Mouse (Mus musculus): ENCODE data around the gene Rsph3a.
"Not testable (repeated sequence)": the region's sequence is repeated elsewhere in the genome, so short reads cannot be mapped to it uniquely, and the experiment has no call there.

Rsph3a gene

DNA sequence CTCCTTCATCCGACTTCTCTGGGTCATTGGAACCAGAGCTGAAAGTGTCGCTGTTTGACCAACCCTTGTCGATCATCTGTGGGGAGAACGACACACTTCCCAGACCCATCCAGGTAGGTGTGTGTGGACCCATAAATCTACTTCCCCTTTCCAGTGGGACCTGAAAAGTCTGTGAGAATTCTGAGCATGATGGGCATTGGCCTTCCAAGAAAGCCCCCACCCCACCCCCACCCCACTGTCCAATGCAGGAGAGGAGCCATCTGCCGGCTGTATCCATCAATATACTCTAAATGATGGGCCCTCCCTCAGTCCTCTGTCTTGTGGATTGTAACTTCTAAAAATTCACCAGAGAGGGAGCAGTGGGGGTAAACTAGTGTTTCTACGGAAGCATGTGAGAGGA, 16.8 kb upstream of the Rsph3a start:
- DNase-seq (ENCODE audit: low read depth), result no peak

DNA sequence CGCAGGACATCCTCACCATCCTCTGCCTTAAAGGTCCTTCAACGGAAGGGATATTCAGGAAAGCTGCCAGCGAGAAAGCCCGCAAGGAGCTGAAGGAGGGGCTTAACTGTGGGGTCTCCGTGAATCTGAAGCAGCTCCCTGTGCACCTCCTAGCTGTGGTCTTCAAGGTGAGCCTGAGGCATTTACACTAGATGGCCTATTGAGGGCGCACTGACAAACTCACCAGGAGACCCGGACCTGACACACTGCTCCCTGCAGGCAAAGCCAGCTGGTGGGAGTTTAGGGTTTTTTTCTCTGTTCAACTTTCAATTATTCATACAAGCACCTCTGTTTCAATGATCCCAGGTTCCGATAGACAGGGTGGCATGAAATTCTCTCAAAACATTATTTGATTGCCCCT, 16.1 kb upstream of the Rsph3a start:
- no peak for DNase-seq (ENCODE audit: low read depth)

DNA sequence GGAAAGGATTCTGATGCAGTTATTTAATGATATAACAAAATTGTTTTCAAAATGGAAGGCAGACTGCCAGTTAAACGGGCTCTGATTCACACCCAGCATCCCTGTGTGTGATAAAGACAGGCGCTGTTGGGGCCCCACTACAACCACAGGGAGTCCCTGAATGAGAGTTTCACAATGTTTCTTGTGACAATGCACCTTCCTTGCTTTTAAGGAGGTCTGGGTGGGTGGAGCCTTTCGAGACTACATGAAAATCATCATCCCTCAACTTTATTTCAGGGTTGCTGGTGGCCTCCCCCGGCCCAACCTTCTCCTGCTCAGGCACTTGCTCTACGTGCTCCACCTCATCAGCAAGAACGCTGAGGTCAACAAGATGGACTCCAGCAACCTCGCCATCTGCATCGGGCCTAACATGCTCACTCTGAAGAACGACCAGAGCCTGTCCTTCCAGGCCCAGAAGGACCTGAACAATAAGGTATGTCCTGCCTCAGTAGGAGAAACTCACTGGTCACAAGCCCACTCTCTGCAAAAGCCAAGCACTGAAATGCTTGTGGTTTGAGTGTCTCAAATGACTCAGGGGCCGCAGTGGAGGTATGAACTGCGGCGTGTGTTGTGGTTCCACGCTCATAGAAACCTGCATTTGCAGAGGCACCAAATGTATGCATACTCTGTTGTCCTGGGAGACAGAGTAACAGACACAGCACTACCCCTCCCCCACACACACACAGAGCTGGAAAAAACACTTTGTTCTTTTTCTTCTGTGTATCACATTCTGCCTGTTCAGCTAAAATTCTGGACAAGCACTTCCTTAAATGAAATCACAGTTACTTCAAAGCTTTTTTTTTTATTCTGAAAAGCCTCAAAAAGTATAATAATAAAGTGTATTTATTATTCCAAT, 14.1 kb upstream of the Rsph3a start:
- no peak for DNase-seq (ENCODE audit: low read depth)

GRCm38 (mm10) chr17:7932121-7932520, 13.3 kb upstream of the Rsph3a start:
- not testable (repeated sequence) for DNase-seq (ENCODE audit: low read depth)

GRCm38 (mm10) chr17:7939640-7940039, 5.8 kb upstream of the Rsph3a start:
- no peak for DNase-seq (ENCODE audit: low read depth)

- DNase-seq (ENCODE audit: low read depth), result not testable (repeated sequence)
Measured at GRCm38 (mm10) chr17:7946053-7946627, 726 bp downstream of the Rsph3a start.

DNA sequence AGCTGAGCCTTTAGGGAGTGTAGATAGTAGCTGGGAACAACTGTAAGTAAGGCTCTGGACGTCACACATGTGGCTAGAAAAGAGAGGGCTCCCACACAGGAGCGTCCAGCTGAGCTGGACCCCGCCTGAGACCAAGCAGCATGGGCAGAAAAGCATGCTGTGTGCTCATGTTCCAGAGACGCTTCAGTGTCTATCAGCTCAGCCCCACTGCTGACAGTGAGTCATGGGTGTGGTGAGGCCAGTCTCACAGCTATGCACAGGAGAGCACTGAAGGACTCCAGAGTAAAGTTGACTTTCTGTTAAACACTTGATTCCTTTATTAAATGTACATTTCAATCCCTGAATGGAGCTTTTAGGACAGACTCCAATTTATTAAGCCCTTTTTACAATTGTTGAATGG, 5.9 kb downstream of the Rsph3a start:
- DNase-seq (ENCODE audit: low read depth), result not testable (repeated sequence)

GRCm38 (mm10) chr17:7957242-7957641, 11.8 kb downstream of the Rsph3a start:
- not testable (repeated sequence) for DNase-seq (ENCODE audit: low read depth)

DNA sequence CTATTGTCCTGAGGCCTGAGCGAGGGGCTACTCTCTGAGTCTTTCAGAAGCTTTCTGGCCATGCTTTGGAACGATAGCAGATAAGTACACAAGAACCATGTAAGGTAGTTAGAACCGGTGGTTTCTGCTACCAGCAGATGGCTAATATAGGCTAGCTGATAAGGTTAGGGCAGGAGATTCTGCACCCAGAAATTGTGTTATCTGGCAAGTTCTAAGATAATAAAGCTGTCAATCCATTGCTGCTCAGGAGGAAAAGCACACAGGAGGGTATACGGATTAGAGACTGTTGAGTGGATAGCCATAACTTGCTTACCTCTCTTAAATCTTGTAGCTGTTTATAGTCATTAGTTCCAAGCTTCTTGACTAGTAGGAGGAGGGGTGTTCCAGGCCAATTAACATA, 17.9 kb downstream of the Rsph3a start:
- peak; percentile 19 for DNase-seq (ENCODE audit: low read depth)

GRCm38 (mm10) chr17:7964398-7964797, 19.0 kb downstream of the Rsph3a start:
- DNase-seq (ENCODE audit: low read depth), result not testable (repeated sequence)

DNA sequence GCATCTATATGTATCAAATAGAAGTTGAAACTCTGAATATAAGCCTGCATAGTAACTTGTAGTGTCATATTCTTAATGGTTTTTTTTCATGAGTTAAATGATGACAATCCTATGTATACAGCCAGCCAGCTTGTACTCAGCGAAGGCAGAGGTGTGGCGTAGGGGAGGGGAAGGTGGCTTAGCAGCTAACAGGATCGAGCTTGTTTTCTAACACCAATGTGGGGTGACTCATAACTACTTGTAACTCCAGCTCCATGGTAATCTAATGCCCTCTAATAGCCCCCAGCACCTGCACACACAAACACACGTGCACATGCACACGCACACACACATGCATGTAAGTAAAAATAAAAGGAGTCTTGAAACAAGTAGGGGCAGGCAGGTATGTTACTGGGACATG, 23.1 kb downstream of the Rsph3a start:
- not testable (repeated sequence) for DNase-seq (ENCODE audit: low read depth)

DNA sequence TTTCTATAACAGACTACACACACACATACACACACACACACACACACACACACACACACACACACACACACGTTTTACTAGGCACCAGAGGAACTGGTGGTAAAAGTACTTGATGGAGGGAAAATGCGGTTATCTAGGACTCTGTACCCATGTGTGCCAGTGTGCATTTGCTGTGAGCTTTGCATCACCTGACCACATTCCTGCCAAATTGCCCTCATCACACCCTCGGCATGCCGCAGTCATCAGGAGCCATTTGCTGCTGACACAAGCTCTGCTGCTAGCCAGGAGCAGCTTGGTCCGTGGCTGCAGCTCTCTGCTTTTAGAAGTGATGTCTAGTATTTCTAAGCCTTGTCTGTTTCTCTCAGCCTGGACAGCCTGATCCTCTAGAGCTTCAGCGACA, 24.4 kb downstream of the Rsph3a start:
- DNase-seq (ENCODE audit: low read depth), result not testable (repeated sequence)

DNA sequence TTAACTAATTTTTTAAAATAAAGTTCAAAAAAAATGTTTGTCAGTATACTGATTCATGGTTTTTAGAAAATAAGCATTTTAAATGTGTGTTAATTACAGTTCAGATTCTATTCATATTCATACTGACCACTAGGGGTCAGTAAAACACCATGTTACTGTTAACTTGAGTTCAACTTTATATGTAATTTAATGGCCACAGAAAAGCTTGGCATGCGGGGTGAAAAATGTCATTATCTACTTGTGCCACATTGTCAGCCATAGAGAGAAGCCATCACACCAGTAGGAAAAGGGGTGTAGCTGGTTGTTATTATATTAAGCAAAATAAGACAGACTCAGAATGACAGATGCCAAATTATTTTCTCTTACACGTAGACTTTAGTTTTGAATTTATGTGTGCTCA, 38.1 kb downstream of the Rsph3a start:
- not testable (repeated sequence) for DNase-seq (ENCODE audit: low read depth)

GRCm38 (mm10) chr17:7985597-7985996, 40.2 kb downstream of the Rsph3a start:
- not testable (repeated sequence) for DNase-seq (ENCODE audit: low read depth)

DNA sequence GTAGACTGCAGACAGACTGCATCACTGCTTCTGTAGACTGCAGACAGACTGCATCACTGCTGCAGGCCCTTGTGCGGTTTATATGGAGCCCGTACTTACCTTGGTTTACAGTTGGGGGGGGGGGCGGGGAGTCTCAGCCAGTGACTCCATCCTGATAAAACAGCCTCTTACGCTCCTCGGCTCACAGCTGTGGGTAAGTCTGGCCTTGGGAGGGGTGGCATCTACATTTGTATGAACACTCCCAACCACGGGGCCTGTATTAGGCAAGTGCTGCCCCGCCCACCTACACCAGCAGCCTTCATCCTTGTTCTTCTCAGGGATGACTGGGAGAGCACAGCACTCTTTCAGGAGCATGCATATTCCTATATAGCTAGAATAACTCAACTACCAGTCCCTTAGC, 41.6 kb downstream of the Rsph3a start:
- DNase-seq (ENCODE audit: low read depth), result not testable (repeated sequence)

DNA sequence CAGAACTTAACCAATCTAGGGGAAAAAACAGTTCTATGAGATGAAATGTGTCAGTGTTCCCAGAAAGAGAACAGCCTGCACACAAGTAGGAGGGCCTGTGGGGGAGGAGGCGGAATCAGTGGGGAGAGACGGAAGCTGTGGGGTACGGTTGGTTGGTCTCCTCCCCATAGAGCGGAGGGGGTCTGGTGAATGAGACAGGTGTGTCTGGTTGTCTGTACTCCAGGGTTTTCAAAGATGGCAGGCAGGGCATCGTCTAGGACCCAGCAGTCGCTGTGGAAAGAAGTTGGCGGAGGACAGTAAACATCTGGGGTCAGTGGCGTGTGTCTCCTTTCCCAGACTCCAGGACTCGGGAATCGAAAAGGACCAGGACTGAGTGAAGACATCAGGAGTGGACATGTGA, 57.8 kb downstream of the Rsph3a start:
- DNase-seq (ENCODE audit: low read depth), result not testable (repeated sequence)

DNA sequence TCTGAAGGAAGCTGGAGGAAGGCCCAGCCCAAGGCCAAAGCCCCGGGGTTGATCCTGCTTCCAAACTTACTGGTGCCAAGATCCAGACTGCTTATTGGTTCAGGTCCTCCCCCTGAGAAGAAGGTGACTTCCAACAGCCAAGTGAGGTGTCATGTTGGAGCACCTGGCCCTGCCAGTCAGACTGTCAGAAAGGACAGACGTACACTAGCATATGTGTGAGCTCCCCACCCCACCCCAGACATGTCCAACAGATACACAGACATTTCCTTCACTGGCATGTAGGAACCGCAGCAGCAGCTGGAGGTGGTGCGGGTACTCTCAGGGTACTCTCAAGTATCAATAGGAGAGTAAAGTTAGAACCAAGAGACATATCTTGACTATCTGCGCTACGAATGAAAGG, 61.4 kb downstream of the Rsph3a start:
- not testable (repeated sequence) for DNase-seq (ENCODE audit: low read depth)

GRCm38 (mm10) chr17:8009565-8009964, 64.2 kb downstream of the Rsph3a start:
- DNase-seq (ENCODE audit: low read depth), result not testable (repeated sequence)

- DNase-seq (ENCODE audit: low read depth), result not testable (repeated sequence)
Measured at GRCm38 (mm10) chr17:8013974-8014373, 68.6 kb downstream of the Rsph3a start.

GRCm38 (mm10) chr17:8022675-8023074, 77.3 kb downstream of the Rsph3a start:
- not testable (repeated sequence) for DNase-seq (ENCODE audit: low read depth)

- DNase-seq (ENCODE audit: low read depth), result not testable (repeated sequence)
Measured at GRCm38 (mm10) chr17:8027475-8028168, 82.2 kb downstream of the Rsph3a start.

Measured in c-Kit-positive CD71-positive TER-119-negative erythroid progenitor cells, embryonic 14.5 days (primary cell).